Mouse (Mus musculus) spleen, adult 2 months (tissue): ENCODE measurements around the gene Nutm1.

Source experiments
- CTCF ChIP-seq: fragments of 200-500 bp; IDR thresholded peaks from 2 replicates; pipeline ENCODE4 v1.5.1; 2011; ENCODE audit warnings: mild to moderate bottlenecking, inconsistent platforms; ENCODE audit not compliant: insufficient read depth, insufficient read length, insufficient replicate concordance; ENCODE audit errors: extremely low read depth
- POLR2A ChIP-seq: fragments of 200-500 bp; IDR thresholded peaks from 2 replicates; pipeline ENCODE4 v1.6.1; 2011; ENCODE audit warnings: low read depth, low read length, inconsistent platforms

- TF ChIP-seq CTCF: no peak
- TF ChIP-seq POLR2A: no peak
Measured at GRCm38 (mm10) chr2:112273474-112273873, 14.4 kb upstream of the Nutm1 start.
